Mouse (Mus musculus) kidney, postnatal 14 days (tissue): Measurements from ENCODE around the gene Mus81.
A peak's percentile ranks its signal among the peaks of the same experiment; 100 is the strongest.

Source experiments
- DNase-seq: peaks from one replicate; pipeline ENCODE4 v3.0.0; 2022; ENCODE audit warnings: mixed read lengths

Gene Mus81

DNA sequence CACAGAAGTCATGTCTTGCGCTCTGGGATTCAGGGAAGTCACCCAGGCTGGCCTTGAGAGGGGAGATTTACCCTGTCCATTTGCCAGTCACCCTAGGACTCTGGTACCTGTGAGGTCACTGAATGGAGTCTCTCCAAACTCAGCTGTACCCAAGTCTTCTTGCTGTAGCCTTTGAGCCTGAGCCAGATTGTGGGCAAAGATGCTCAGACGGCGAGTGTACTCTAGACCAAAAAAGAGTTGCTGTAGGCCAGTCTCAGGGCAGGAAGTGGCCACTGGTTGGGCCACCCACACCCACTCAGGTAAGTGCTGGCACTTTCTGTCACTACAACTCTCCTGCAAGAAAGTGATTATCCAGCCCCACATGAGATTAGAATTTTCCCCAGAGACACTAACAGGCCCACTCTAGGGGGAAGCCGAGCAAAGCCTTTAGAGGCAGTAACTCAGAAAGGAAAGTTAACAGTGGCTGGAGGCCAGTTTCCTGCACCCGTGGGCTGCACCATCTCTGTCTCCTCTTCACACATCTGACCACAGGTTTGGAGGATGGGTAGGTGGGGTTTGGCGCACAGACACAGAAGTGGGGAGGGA lies 21.2 kb downstream of the Mus81 start:
- no peak for DNase-seq

DNA sequence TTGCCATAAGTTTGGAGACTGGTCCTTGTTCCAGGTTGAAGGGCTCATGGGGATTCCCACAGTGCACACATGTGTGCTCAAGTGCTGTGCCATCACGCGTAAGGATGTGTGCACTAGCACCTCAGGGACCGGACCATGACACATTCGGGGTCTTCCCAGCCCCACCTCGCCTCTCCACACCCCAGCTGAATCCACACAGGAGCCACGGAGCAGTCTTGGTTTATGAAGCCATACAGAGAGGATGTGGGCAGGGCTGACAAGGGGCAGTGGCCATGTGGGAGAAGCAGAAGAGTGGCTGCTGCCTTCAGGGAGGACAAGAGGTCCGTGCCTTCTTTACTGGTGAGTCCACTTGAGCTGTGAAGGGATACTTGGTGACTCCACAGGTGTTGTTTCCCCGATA lies 23.2 kb downstream of the Mus81 start:
- DNase-seq = no peak

DNA sequence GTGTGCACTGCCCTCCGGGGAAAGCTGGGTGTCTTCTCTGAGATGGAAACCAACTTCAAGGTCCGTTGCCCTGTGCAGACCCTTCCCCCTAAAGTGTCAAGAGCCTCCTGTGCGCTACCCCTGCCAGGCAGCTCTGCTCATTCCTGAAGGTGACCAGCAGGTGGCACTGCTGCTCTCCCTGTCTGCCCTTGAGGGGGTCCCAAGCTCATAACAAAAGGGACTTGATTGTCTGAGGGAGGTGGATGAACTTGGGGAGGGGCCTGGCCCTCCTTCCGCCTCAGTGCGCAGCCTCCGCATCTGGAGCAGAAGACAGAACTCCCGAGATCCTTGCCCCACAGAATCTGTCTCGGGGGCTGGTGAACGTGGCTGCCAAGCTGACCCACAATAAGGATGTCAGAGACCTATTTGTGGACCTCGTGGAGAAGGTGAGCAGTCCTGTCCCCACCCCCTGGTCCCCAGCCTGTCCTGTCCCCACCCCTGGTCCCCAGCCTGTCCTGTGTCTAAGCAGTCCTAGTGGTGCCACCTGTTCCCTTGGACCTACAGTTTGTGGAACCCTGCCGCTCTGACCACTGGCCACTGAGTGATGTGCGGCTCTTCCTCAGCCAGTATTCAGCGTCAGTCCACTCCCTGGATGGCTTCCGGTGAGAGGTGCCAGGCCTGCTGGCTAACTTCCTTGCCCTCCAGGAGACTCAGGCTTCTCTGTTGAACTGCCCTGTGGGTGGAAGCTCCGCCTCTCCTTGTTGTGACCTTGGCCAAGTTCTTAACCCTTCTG lies 24.2 kb downstream of the Mus81 start:
- peak; percentile 67 for DNase-seq

DNA sequence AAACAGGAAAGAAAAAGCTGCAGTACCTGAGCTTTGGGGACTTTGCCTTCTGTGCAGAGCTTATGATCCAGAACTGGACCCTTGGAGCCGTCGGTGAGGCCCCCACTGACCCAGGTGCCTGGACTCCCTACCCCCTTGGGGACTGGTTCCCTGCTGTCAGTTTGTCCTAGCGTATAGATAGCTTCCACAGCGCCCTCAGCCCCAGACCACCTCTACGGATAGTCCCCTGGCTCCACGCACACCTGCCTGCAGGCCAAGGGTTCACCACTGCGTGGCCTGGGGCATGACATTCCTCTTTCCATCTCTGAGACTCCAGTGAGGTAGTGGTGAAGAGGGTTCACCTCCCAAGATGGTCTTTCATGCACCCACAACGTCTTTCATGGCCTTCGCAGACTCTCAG lies 25.0 kb downstream of the Mus81 start:
- no peak for DNase-seq

DNA sequence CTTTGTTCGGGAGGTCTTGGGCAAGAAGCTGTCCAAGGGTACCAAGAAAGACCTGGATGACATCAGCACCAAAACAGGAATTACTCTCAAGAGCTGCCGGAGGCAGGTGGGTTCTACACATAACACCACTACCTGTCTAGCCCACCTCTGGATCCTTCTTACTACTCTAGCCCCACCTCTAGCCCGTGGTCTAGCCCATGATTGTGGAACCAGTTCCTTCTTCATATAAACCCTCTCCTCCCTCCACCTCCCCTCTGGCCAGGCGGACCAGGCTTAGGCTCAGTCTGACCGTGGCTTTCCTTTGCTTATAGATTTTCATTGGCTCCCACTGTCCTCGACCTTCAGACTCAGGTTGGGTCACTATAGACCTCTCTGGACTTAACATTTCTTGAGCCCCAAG lies 26.8 kb downstream of the Mus81 start:
- DNase-seq = no peak

DNA sequence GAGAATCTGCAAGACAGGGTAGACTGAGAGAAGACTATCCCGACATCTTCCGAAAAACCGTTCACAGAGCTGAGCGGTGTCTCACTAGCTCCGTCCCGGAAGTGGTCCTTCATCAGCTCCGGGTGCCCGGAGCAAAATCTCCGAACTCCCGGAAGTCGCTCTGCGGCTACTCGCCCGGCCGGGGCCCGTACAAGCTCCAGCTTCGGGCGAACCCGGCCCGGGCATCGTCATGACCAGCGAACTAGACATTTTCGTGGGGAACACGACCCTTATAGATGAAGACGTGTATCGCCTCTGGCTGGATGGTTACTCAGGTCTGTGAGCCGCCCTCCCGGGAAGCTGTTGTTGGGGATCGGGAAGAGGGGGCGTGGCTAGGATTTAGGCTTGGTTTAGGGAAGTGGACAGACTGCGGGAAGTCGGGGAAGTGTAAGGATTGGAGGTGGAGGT lies 27.7 kb downstream of the Mus81 start, which contains the start of gene Fibp:
Fibp (plus strand) TSS at position 151 of the 447 bp plus-strand sequence.
- DNase-seq = peak; percentile 92

DNA sequence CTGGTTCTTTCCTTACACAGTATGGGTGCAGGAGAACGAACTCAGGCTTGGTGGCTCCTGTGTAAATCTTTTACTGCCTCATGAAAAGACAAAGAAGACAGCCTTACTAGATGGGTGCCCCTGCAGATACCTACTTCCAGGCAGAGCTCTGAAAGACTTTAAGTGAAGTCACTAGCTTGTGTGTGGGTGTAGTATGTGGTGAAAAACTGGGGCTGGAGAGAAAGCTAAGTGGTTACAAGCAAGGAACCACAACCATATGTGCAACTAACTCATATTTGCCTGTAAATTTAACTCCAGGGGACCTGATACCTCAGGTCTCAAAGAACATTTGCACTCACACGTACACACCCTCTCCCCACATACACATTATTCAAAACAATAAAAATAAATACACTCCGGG lies 28.3 kb downstream of the Mus81 start:
- no peak for DNase-seq

DNA sequence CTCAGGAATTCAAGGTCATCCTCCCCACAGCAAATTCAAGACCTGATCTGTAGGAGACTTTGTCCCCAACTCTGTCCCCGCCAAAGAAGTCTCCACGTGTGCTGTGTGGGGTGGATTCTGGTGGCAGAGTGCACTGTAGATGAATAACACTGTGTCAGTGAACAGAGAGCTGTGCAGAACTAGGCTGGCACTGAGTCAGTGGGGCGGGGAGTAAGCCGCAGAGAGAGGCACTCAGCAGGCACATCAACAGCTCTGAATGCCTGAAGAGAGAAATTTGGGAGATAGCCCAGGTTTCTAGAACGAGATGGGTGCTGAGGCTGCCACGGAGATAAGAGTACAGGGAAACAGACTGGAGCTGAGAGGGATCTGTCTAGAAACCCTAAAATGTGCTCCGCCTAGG lies 29.2 kb downstream of the Mus81 start:
- DNase-seq = no peak

DNA sequence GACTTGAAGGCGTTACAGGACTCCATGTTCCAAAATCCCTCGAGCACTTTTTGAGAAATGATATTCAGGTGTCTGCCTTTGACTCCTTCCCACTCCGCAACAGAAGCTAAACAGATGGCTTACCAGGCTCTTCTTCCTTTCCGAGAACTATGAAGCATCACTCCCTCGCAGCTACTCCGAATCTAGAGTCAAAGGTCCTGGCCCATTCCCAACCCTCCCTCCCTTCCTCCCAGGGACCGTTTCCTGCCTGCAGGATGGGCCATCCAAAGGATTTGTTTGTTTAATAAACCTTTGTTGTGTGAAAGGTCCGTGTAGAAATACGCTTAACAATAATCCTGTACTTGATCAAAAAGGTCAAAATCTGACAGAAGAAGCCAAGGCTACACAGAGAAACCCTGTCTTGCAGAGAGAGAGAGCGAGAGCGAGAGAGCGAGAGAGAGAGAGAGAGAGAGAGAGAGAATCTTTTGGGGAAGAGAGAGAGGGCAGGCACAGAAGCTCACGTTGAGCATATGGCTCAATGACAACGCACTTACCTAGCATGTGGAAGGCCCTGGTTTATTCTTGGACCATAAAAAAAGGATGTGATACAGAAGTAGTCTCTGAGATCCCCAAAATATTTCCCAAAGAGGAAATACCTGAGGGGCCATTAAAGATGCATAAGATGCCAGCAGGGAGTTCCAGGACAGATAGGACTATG lies 30.3 kb downstream of the Mus81 start, which contains the start of gene Ccdc85b:
Ccdc85b (minus strand) TSS at position 149 of the 697 bp plus-strand sequence.
- no peak for DNase-seq

DNA sequence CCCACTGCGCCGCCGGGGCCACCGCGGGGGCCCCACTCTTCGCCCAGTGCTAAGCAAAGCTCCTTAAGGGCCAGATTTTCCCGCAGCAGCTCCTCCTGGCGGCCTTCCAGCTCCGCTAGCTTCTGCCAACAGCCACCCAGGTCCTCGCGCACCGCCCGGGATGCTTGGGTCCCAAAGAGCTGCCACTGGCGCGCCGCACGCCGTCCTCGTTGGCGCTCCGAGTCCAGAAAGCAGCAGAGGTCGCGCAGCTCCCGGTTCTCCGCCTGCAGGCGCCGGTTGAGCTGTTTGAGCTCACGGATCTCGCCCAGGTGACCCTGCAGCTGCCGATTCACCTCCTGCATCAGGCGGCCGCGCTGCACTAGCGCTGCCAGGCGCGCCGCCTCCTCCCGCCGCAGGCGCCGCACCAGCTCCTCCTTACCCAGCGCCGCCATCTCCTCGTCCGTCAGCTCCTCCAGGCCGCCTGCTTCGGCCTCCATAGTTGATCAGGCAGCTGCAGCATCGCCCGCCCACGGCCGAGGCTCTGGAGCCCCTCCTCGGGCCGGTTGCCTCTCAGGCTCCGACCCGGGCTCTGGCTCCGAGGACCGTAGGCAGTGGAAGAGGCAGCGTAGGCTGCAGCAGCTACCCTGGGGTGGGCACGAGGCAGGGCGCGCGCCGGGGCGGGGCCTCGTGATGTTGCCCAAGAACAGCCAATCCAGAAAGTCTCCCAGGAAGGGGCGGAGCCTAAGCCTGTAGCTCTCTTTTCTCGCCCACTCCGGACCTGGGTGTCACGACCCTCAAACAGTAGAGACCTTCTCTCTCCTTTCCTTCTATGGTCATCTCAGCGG lies 31.1 kb downstream of the Mus81 start:
- DNase-seq = peak; percentile 97

DNA sequence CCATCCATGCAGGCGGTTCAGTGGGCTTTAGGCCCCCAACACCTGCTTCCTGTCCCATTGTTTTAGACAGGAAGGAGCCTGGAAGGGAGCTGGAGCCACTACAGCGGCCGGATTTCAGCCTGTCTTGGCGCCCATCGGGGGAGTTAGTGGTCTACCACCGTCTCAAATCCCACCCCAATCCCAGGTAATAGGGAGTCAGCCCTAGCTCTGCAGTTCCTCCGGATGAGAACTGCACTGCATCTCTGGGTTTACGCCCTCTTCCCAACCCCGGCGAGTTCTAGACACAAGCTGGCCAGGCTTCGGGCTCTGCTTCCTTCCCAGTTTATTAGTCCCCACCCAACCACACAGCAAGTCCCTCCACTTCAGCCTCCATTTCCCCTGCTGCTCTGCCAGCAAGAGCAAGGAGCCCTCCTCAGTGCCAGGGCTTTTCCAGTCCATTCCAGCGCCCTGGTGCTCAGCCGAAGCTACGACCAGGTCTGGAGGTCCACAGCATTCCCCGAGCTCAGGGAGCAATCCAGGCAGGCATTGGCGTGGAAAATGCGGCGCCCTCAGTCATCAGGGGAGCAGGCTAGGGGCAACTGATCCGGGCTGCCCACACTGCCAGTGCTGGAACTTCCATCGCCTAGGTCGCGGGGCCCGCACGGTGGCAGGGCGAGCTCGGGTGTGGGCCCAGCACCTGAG lies 31.8 kb downstream of the Mus81 start:
- DNase-seq = peak; percentile 67

DNA sequence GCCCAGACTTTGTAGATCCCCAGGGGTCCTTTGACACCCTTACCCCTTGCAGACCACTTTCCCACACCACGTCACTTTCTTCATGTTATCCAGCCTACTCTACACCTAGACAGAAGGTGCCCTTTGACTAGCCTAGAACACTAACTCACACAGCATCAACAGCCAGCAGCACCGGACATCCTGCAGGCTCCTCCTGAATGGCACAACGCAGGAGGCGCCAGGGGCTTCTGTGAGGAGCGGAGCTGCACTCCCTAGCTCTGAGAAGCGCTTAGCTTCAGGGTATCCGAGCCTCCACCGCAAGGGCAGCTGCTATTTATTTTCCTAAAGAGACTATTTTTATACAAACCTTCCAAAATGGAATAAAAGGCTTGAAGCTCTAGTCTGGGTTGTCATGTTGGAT lies 32.6 kb downstream of the Mus81 start:
- no peak for DNase-seq

DNA sequence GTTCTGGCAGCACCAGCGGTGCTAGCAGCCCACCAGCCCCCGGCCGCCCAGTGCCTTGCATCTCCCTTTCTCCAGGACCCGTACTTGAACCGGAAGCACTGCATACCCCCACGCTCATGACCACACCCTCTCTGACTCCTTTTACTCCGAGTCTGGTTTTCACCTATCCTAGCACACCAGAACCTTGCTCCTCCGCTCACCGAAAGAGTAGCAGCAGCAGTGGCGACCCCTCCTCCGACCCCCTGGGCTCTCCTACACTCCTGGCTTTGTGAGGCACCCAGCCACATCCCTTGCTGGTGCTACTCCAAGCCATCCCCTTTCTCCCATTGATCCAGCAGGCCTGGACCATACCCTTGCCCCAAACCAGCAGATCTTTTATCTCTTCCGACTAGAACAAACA lies 33.2 kb downstream of the Mus81 start:
- DNase-seq = no peak

DNA sequence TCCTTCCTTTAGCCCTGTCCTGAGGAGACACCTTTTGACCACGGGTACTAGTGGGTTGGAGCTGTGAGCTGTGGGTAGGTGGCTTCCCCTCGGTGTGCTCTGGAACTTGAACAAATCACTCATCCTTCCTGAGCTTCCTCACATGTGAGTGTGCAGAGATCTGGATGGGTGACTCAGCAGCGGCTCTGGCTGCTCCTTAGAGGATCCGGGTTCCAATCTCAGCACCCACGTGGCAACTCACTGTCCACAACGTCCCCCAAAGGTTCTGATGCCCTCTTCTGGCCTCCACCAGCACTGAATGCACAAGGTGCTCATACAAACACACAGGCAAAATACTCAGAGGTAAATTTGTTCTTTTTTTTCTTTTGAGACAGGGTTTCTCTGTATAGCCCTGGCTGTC lies 36.4 kb downstream of the Mus81 start:
- DNase-seq = no peak

DNA sequence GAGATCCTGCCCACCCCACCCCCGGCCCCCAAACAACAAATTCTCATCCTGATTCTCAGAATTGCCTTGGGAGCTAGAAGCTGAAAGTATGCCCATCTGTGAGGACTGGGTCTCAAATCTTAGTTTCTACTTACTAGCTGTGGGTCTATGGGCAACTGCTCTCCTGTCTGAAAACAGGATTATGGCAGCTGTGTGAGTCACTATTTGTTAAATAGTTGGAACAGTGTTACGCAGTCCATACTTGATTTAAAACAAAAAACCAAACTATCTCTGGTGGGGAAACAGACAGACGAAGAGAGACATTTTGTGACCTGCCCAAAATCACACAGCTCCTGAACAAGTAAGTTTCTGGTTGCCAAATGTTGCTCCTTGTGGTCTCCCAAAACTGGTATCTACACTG lies 38.5 kb downstream of the Mus81 start:
- DNase-seq = no peak

DNA sequence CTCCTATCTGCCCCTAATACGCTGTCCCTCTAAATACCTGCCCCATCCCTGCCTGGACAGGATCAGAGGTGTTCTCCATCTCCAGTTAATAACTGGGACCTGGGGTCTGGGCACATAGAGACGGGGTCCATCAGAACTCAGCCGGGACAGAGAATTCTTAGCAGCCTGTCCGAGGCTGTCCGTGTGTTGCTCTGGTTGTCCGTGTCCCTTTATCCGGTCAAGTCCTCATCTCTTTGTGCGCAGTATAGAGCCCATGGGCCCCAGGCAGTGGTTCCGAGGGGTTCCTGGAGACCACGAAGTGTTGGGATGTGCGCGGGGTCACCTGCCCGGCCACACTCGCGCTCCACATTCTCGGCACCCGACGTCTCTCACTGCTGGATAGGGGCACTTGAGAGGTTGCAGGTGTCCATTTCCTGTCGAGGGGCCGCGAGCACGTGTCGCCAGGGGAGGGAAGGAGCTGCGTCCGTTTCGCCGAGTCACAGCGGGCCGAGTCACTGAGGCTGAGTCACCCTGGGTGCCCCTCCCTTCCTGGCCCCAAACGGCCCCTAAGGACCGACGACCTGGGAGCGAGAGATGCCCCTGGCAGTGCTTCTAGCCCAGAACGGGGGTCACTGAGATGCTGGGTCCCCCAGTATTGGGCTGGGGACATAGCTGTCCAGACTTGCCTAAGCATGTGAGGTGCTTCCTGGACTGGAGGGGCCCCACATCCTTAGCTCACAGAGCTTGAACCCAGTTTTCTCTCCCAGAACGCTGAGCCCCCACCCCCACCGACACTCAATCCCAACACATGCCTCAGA lies 39.6 kb downstream of the Mus81 start:
- no peak for DNase-seq

DNA sequence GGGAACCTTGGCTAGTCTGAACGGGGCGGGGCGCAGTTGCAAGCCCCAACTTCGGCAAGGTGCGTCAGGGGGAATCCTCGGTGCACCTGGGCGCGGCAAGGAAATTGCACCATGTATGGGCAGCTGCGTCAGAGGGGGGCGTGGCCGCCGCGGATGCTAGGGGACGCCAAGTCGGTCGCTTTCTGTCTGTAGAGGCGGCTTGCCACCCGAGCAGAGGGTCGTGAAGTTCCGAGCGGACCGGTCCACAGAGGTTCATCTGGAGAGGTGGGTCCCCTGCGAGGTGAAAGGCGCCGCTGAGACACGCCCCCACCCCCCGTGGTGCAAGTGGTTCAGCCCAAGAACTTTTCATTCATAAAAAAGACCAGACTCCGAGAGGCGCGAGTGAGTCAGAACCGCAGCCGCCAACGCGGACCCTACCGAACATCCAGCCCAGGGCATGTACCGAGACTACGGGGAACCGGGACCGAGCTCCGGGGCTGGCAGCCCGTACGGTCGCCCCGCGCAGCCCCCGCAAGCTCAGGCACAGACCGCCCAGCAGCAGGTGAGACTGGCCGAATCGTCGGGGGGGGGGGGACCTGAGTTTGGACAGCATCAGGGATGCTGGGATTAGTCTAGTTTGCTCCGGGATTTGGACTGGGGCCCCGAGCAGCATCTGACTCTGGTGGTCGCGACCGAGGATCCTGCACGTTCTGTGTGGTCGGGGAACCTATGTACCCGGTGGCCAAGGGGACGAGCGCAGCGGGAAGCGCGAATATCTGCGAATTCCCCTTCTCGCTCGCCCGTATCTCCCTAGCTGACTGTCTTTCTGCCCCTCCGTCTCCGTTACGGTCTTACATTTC lies 40.5 kb downstream of the Mus81 start, which contains the start of gene Fosl1:
Fosl1 (plus strand) TSS at position 33 of the 839 bp plus-strand sequence.
- peak; percentile 74 for DNase-seq

DNA sequence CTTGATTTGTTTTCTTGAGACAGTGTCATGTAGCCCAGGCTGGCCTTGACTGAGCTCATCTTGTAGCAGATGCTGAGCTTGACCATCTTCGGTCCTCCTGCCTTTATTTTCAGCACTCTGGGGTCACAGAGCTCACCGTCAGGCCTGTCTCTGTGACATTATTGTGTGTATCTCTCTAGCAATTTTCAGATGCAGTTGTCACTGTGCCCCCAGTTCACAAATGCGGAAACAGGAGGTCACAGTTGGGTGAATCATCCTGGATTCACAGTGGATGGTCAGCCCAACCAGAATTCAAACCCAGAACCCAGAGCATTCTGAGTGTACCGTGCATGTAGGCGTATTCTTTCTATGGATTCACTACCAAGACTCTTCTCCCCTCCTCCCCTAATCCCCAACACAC lies 42.5 kb downstream of the Mus81 start:
- DNase-seq = no peak

DNA sequence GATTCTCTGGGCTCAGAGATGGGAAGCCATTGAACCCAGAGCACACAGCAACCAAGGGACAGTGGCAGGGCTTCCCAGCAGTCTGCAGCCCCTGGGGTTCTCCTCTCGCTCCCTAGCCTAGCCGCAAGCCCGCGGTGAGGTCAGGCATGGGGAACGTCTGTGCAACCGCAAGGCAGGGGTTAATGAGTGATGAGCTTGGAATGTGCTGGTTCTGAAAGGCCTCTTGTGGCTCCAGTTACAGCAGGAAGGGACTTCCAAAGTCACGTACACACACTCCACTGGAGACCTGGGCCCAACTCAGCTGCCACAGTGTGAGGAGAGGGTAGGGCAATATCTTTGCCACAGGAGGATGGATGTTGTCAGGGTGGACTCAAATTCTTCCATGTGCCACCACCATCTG lies 43.2 kb downstream of the Mus81 start:
- no peak for DNase-seq

DNA sequence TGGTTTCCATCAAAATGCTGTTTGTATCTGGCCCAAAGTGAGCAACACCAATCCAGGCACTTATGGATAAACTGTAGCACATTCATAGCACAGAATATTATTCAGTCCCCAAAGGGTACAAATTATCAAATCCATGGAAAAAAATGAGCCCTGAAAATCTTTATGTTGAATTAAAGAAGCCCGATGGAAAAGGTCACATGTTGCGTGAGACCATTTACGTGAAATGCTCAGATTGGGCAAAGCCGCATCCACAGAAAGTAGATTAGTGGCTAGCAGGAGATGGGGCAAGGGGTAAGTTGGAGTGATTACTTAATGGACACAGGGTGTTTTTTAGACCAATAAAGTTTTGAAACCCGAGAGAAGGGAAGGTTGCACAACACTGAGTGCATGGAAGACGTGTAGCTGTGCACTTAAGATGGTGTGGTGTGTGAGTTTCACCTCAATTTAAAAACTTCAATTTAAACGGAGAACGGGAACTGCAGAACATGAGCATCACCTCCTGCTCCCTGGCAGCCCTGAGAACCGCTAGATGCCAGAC lies 43.8 kb downstream of the Mus81 start:
- DNase-seq = no peak
